Mouse (Mus musculus) right cerebral cortex, postnatal 36 days (tissue): ENCODE results near the gene Tnnc2.

Source experiments
- DNase-seq, 2 experiments: peaks; one replicate each; pipeline ENCODE4 v3.0.0; 2022; ENCODE audit warnings: low spot score in 2 of 2, mixed read lengths in 1 of 2

Tnnc2 gene

DNA sequence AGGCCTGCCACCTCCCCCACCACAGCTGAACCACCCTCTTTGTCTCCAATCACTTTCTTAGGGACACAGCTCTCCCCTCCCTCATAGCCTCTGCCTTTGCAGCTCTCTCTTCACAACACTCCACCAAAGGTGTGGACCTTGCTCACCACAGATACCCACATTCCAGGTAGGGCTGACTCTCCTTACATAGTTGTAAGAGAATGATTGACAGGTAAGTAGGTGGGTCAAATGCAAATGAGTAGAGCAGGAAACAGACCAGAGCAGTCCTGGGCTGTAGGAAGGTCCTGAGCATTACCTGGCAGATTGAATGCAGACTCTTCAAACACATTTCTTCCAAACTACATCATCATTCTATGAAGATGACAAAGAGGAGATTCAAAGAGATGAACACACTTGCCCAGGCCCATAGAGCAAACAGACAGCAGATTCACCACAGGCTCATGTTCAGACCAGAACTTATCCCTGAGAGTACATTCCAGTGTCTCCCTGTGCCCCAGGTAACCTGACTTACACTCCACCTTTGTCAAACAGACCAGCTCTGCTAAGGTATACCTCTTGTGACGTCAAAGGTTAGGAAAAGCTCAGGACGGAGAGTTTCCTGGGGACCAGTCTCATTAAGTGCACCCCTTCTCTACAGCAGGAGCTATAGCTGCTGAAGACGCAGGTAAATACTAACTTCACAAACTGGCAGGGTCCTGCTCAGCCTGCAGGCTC is 42.2 kb downstream of the Tnnc2 start:
- DNase-seq = no peak

DNA sequence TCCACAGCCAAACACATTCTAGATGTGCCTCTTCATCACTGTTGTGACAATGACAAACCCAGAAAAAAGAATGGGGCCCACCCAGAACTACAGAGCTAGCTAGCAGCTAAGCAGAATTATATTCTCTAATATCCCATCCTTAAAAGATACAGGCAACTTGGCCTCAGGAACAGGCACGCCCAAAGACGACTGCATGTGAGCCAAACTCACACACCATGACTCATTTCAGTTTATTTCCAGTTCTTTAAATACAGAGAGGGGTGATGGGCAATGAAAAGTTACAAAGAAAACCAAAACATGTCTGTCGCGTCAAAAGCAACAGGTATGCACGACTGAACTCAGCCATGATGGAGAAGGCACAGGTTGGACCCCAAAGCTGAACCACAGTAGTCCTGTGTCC is 44.3 kb downstream of the Tnnc2 start:
- DNase-seq = no peak

DNA sequence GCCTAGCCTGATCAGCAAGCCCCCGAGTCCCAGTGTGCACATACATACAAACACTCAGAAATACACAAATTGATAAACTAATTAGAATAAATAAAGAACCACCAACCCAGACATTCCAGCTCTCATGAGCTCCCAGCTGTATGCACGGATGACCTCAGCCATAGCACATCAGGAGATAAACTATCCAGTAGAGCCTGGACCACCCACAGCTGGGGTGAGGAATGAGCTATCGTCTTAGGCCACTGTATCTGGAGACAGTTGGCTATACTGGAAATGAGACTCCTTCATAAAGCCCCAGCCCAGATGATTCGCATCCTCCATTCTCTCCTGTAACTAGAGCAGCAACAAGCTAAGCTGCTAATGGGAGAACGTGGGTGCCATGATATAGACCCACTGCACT is 44.9 kb downstream of the Tnnc2 start:
- no peak for DNase-seq

DNA sequence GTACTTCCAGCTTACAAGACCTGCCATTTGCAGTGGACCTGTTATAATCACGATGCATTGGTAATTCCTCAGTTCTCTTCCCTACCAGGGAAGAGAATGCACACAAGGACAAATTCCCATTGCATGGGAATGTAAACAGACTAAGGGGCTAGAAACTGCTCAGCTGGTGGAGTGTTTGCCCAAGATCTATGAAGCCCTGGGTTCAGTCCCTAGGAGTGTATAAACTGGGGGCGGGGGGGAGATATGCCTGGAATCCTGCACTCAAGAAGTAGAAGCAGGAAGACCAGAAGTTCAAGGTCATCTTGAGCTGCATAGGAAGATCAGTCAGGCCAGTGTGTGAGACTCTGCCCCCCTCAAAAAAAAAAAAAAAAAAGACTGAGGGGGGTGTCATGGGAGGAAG is 46.5 kb downstream of the Tnnc2 start:
- no peak for DNase-seq

DNA sequence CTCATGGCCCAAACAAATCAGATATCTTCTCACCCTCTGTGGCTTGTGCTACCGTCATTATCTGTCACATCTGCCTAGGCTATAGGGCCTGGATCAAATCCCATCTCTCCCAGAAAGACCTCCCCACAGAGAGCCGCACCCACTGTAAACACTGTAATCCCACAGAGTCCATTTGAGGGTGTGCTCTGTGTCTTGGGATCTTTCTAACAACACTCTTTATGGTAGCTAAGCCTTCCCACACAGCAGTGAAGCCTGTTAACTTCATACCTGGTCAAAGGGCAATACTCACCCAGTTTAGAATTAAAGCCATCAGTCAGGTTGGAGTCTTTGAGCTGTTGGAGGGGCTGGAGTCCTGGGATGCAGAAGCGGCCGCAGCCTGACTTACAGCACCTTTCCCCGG is 48.0 kb downstream of the Tnnc2 start:
- no peak for DNase-seq
